15 mouse cellular contexts compared by ENCODE assay signal in genomic region chr4:136027416-136028131, GRCm38 (mm10). TPM values are rescaled to one million over a fixed set of nuclear protein-coding genes. Genes with fewer than 3 reads are reported as not detected.
DNase-seq lines count a peak whose midpoint lies in the region; ATAC-seq and TF ChIP-seq lines count a peak whose summit lies in the region.
"Had no signal": no experiment of that assay in that cellular context is flagged by ENCODE, and none has a peak within 500 bp of the region (broad histone marks: within the 10 kb centered on the region; RNA-seq: fewer than 3 reads in every experiment).

No protein-coding gene starts in this region.

- H3K9me3 ChIP-seq in liver, embryonic 14.5 days (ENCODE audit: control insufficient read depth, low read length): no peaks in the 10 kb centered on the region
- no peaks in the 10 kb centered on the region for H3K9me3 ChIP-seq in hindbrain, embryonic 10.5 days
- H3K9me3 ChIP-seq: heart, embryonic 12.5 days; midbrain, embryonic 10.5 days had no signal

- no peak overlapping the region for H3K9ac ChIP-seq in liver, embryonic 14.5 days (replicated peaks)
- H3K9ac ChIP-seq: heart, embryonic 12.5 days; hindbrain, embryonic 14.5 days had no signal

- DNase-seq in kidney, adult 18-20 months: peak; percentile 26
- no peak for DNase-seq in kidney, postnatal 10 days
- peak; percentile 31 to 40 for DNase-seq in B cell, adult 2 months
- DNase-seq in liver, embryonic 14.5 days (ENCODE audit: low read depth in 3 of 3, low spot score in 3 of 3): no peak
- no peak for DNase-seq in lung, postnatal 14 days
- no peak for DNase-seq in thymus, postnatal 4 days
- no peak for DNase-seq in hindbrain, embryonic 10.5 days (ENCODE audit: low spot score)
- DNase-seq: cerebellum, adult 9-11 months; gastrocnemius, postnatal 10 days; lung, adult 2 months; right cerebral cortex, postnatal 4 days had no signal

- no peak overlapping the region for H3K4me3 ChIP-seq in liver, embryonic 14.5 days (ENCODE audit: insufficient read depth in 1 of 2, low read depth in 2 of 2, low read length in 2 of 2)
- no peak overlapping the region for H3K4me3 ChIP-seq in hindbrain, embryonic 10.5 days
- H3K4me3 ChIP-seq: heart, embryonic 12.5 days; midbrain, embryonic 10.5 days had no signal

- 67% methylated on average over 8 of the region's 8 CpGs for WGBS in liver, embryonic 14.5 days (ENCODE audit: insufficient replicate concordance)
- WGBS in hindbrain, embryonic 10.5 days: 71% methylated on average over 8 of the region's 8 CpGs

- no peak overlapping the region; the same call in 1 of the 2 replicates for H3K4me2 ChIP-seq in liver, embryonic 14.5 days (ENCODE audit: low read depth)
- H3K4me2 ChIP-seq: heart, embryonic 12.5 days; hindbrain, embryonic 14.5 days had no signal

- 0 out of 2 replicates have a peak, but pooled peaks have one; percentile 3 for ATAC-seq in erythroid progenitor cell, adult 5-6 weeks (replicated peaks; ENCODE audit: low FRiP score, poor library complexity, severe bottlenecking)
- no peak for ATAC-seq in liver, embryonic 14.5 days (ENCODE audit: insufficient read depth)

- no peak for TF ChIP-seq EP300 in liver, embryonic 14.5 days (IDR thresholded peaks at IDR 0.05; ENCODE audit: low read depth)

- TF ChIP-seq CTCF in liver, embryonic 14.5 days (IDR thresholded peaks at IDR 0.05; ENCODE audit: low read depth): no peak

- H3K36me3 ChIP-seq in liver, embryonic 14.5 days (replicated peaks; ENCODE audit: control insufficient read depth, insufficient read depth, low read depth): no peaks in the 10 kb centered on the region
- no peaks in the 10 kb centered on the region for H3K36me3 ChIP-seq in hindbrain, embryonic 10.5 days
- H3K36me3 ChIP-seq: heart, embryonic 12.5 days; midbrain, embryonic 10.5 days had no signal

- H3K4me1 ChIP-seq in liver, embryonic 14.5 days (replicated peaks; ENCODE audit: control insufficient read depth in 2 of 2, insufficient read depth in 2 of 2, low read length in 1 of 2): peaks cover 14 to 39% of the 10 kb centered on the region in 2 experiments
- peaks cover 26% of the 10 kb centered on the region for H3K4me1 ChIP-seq in hindbrain, embryonic 10.5 days (replicated peaks)

- peak overlapping the region; percentile 21; the same call in 1 of the 2 replicates for H3K27ac ChIP-seq in liver, embryonic 14.5 days
- H3K27ac ChIP-seq in hindbrain, embryonic 10.5 days: no peak overlapping the region
- H3K27ac ChIP-seq: hindbrain, embryonic 14.5 days; midbrain, embryonic 10.5 days had no signal

- no peaks in the 10 kb centered on the region for H3K27me3 ChIP-seq in liver, embryonic 14.5 days (ENCODE audit: control insufficient read depth, insufficient read depth, low read length)
- no peaks in the 10 kb centered on the region for H3K27me3 ChIP-seq in hindbrain, embryonic 10.5 days (ENCODE audit: insufficient read depth, poor library complexity, severe bottlenecking)
- H3K27me3 ChIP-seq: heart, embryonic 12.5 days had no signal

RNA-seq across cellular contexts. Expression of gene Eloa, which starts 6.0 kb away (rescaled TPM):
- total RNA-seq in erythroid progenitor cell, adult 5-6 weeks (2015; ENCODE audit: low replicate concordance): 54.8 and 64.1 TPM in 2 replicates
- total RNA-seq in erythroid progenitor cell, adult 5-6 weeks (2017; ENCODE audit: low replicate concordance): 60.8 and 64.2 TPM in 2 replicates
- polyA plus RNA-seq in liver, embryonic 14.5 days (2012; rRNA removed): 9.7 and 16.2 TPM in 2 replicates
- polyA plus RNA-seq in liver, embryonic 14.5 days (2014; fragmentation: Nextera tagmentation; extraction: Ambion mirVana): 29.0 and 30.0 TPM in 2 replicates
- 31.0 and 33.0 TPM in 2 replicates for polyA plus RNA-seq in hindbrain, embryonic 10.5 days (2016; fragmentation: Nextera tagmentation; extraction: Ambion mirVana)

RNA-seq across cellular contexts. Expression of gene Rpl11, which starts 25.7 kb away (rescaled TPM):
- total RNA-seq in erythroid progenitor cell, adult 5-6 weeks (2015; ENCODE audit: low replicate concordance): 337 and 379 TPM in 2 replicates
- 133 and 171 TPM in 2 replicates for total RNA-seq in erythroid progenitor cell, adult 5-6 weeks (2017; ENCODE audit: low replicate concordance)
- polyA plus RNA-seq in liver, embryonic 14.5 days (2012; rRNA removed): 457 and 805 TPM in 2 replicates
- polyA plus RNA-seq in liver, embryonic 14.5 days (2014; fragmentation: Nextera tagmentation; extraction: Ambion mirVana): 325 and 341 TPM in 2 replicates
- 388 and 497 TPM in 2 replicates for polyA plus RNA-seq in hindbrain, embryonic 10.5 days (2016; fragmentation: Nextera tagmentation; extraction: Ambion mirVana)

RNA-seq across cellular contexts. Expression of gene Pithd1, which starts 40.5 kb away (rescaled TPM):
- total RNA-seq in erythroid progenitor cell, adult 5-6 weeks (2015; ENCODE audit: low replicate concordance): 85.8 and 92.6 TPM in 2 replicates
- total RNA-seq in erythroid progenitor cell, adult 5-6 weeks (2017; ENCODE audit: low replicate concordance): 78.3 and 100 TPM in 2 replicates
- 40.2 and 49.0 TPM in 2 replicates for polyA plus RNA-seq in liver, embryonic 14.5 days (2012; rRNA removed)
- polyA plus RNA-seq in liver, embryonic 14.5 days (2014; fragmentation: Nextera tagmentation; extraction: Ambion mirVana): 71.2 and 79.5 TPM in 2 replicates
- polyA plus RNA-seq in hindbrain, embryonic 10.5 days (2016; fragmentation: Nextera tagmentation; extraction: Ambion mirVana): 60.7 and 61.2 TPM in 2 replicates

RNA-seq across cellular contexts. Expression of gene Lypla2, which starts 55.1 kb away (rescaled TPM):
- total RNA-seq in erythroid progenitor cell, adult 5-6 weeks (2015; ENCODE audit: low replicate concordance): 16.3 and 18.7 TPM in 2 replicates
- total RNA-seq in erythroid progenitor cell, adult 5-6 weeks (2017; ENCODE audit: low replicate concordance): 6.3 and 12.9 TPM in 2 replicates
- 26.5 and 29.2 TPM in 2 replicates for polyA plus RNA-seq in liver, embryonic 14.5 days (2012; rRNA removed)
- 30.6 and 36.8 TPM in 2 replicates for polyA plus RNA-seq in liver, embryonic 14.5 days (2014; fragmentation: Nextera tagmentation; extraction: Ambion mirVana)
- 213 and 223 TPM in 2 replicates for polyA plus RNA-seq in hindbrain, embryonic 10.5 days (2016; fragmentation: Nextera tagmentation; extraction: Ambion mirVana)

Comparison
In these comparisons a context has a peak if more than half of its experiments do, and no peak if none do; other contexts are left out.
1. DNase-seq: peak in kidney, adult 18-20 months (single experiment) and B cell, adult 2 months (2 of 2); none in kidney, postnatal 10 days (single experiment), liver, embryonic 14.5 days (0 of 3), lung, postnatal 14 days (single experiment), thymus, postnatal 4 days (single experiment) and hindbrain, embryonic 10.5 days (single experiment).